Mouse (Mus musculus) neural tube, embryonic 12.5 days (tissue): ENCODE data around the gene Smim5. TPM values are rescaled to one million over a fixed set of nuclear protein-coding genes. Genes with fewer than 3 reads are reported as not detected.

ENCODE experiments used
- ATAC-seq: fragments of 200-750 bp; cut with Nextera tagmentation; 2 replicates; pipeline ENCODE4 v1.8.0; 2017; ENCODE audit warnings: low read depth, mild to moderate bottlenecking, moderate TSS enrichment, moderate library complexity; ENCODE audit not compliant: low FRiP score
- H3K27ac ChIP-seq: fragments of 300-500 bp; sonication (generic); 2 replicates; pipeline ENCODE4 v1.5.1; 2016
- H3K27me3 ChIP-seq: fragments of 300-500 bp; sonication (generic); replicated peaks from 2 replicates; pipeline ENCODE4 v1.6.1; 2016; ENCODE audit warnings: mild to moderate bottlenecking
- H3K36me3 ChIP-seq: fragments of 300-500 bp; sonication (generic); 2 replicates; pipeline ENCODE4 v1.6.1; 2016; ENCODE audit warnings: mild to moderate bottlenecking
- H3K4me1 ChIP-seq: fragments of 300-500 bp; sonication (generic); 2 replicates; pipeline ENCODE4 v1.6.1; 2016
- H3K4me2 ChIP-seq: fragments of 300-500 bp; sonication (generic); replicated peaks from 2 replicates; pipeline ENCODE4 v1.6.1; 2016; ENCODE audit warnings: mild to moderate bottlenecking
- H3K4me3 ChIP-seq: fragments of 300-500 bp; sonication (generic); 2 replicates; pipeline ENCODE4 v1.5.1; 2016
- H3K9ac ChIP-seq: fragments of 300-500 bp; sonication (generic); 2 replicates; pipeline ENCODE4 v1.6.1; 2016; ENCODE audit warnings: mild to moderate bottlenecking
- H3K9me3 ChIP-seq: fragments of 300-500 bp; sonication (generic); 2 replicates; pipeline ENCODE4 v1.6.1; 2016; ENCODE audit warnings: mild to moderate bottlenecking
- WGBS: fragments of 180-500 bp; shearing (Covaris S2); methylation state at CpG from one replicate; pipeline ENCODE4 v1.1.7; 2016; 5-methylcytosine and 5-hydroxymethylcytosine counted together
- polyA plus RNA-seq: library from polyadenylated mRNA; unstranded; fragments of >200 nt; fragmentation: Nextera tagmentation; extraction: Ambion mirVana; gene quantifications from 2 replicates; pipeline ENCODE4 v1.2.1, GENCODE M21; 2016

The Smim5 gene
- polyA plus RNA-seq, 1 experiment from 2014 or later: 2.7 TPM

DNA sequence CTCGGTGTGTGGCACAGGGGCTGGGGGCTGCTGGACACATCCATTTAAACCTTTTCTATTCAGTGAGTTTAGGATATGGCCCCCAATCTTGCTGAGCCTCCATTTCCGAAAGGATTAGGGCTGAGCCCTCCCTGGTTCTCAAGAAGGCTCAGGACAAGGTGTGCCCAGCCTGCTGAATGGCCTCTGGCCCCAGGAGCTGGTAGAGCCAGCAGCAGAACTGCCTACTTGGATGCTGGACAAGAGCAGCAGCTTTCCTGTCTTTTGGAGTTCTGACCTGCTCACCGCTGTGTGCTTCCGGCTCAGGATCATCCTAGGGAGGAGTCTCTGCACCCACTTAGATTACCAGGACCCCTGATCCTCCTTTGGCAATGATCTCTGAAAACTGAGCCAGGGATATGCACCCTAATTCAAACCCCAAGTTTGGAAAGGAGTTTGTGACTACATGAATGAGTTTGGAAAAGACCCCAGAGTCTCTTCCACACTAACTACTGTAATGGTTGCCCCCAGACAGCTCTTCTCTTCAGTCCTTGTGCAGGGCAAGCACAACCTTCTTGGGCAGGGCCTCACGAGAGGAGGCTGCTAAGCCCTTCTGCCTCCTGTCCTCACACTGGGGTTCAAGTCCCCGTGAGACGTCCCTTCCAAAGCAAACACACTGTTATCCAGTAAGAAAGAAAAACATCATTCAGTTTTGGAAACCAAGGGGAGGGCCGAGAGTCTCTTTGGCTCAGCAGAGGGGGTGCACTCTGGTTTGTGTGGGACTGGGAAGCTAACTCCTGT, 983 bp downstream of the Smim5 start:
- Histone ChIP-seq H3K9me3 (no peaks in the 10 kb centered on the region), H3K4me1 (peaks cover 18% of the 10 kb centered on the region), H3K4me2 (0 out of 2 replicates have a peak overlapping the region, but pooled peaks have one; percentile 27), H3K27ac (no peak overlapping the region), H3K9ac (no peak overlapping the region), H3K27me3 (no peaks in the 10 kb centered on the region), H3K36me3 (peaks cover 10% of the 10 kb centered on the region; the same call in 1 of the 2 replicates), H3K4me3 (no peak overlapping the region)
- no peak for ATAC-seq
- 79% methylated on average over 8 of the region's 8 CpGs for WGBS

- Histone ChIP-seq H3K4me3 (no peak overlapping the region), H3K27ac (no peak overlapping the region), H3K4me1 (peaks cover 18% of the 10 kb centered on the region), H3K4me2 (no peak overlapping the region), H3K36me3 (peaks cover 6% of the 10 kb centered on the region), H3K9ac (no peak overlapping the region), H3K9me3 (no peaks in the 10 kb centered on the region), H3K27me3 (no peaks in the 10 kb centered on the region)
- WGBS: 85% methylated on average over 9 of the region's 9 CpGs
- ATAC-seq: no peak
Observed at GRCm38 (mm10) chr11:115901338-115902161, 1.8 kb downstream of the Smim5 start.

DNA sequence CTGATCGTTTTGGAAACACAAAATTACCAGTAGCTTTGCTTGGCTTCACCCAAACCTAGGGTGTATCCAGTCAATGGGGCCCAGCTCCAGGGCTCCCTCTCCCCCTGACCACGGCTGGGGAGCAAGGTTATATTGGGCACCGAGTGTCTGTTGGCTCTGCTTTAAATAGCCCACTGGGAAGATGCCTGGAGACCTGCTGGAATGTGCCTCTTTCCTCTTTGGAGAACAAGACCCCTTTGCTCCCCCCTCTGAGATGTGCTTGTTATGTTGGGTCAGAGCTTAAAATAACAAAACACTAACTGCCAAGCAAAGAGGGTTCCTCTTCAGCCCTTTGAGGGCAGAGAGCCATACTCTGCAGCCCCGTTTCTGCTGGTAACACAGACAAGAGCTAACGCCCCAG, 2.4 kb downstream of the Smim5 start:
- no peak overlapping the region for H3K27ac ChIP-seq
- no peak for ATAC-seq
- H3K36me3 ChIP-seq: peaks cover under 1% of the 10 kb centered on the region; the same call in 1 of the 2 replicates
- H3K27me3 ChIP-seq: no peaks in the 10 kb centered on the region
- 86% methylated on average over 5 of the region's 5 CpGs for WGBS
- no peak overlapping the region for H3K4me2 ChIP-seq
- H3K9ac ChIP-seq: no peak overlapping the region
- H3K4me3 ChIP-seq: no peak overlapping the region
- no peaks in the 10 kb centered on the region for H3K9me3 ChIP-seq
- H3K4me1 ChIP-seq: peaks cover 18% of the 10 kb centered on the region

DNA sequence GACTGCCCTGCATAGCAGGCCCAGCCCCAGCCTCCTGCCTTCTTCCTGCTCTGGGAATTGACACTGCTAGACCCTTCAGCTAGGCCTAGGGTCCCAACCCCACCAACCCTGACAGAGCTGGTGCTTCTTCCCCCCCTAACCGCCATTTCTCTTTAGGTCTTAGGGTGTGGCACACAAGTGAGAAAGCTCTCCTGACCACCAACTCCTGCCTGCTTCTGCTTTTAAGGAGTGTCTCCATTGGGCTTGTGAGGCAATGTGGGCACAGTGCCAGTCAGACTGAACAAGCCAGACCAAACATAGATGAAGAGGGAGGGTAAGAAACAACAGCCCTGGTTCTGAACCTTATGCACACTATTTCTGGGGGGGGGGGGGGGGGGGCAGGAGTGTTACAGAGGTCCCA, 3.1 kb downstream of the Smim5 start:
- ATAC-seq: no peak
- H3K27ac ChIP-seq: no peak overlapping the region
- no peaks in the 10 kb centered on the region for H3K9me3 ChIP-seq
- no peaks in the 10 kb centered on the region; the same call in 1 of the 2 replicates for H3K36me3 ChIP-seq
- no peaks in the 10 kb centered on the region for H3K27me3 ChIP-seq
- H3K4me2 ChIP-seq: no peak overlapping the region
- 73% methylated on average over 1 of the region's 1 CpGs for WGBS
- H3K9ac ChIP-seq: no peak overlapping the region
- peaks cover 18% of the 10 kb centered on the region for H3K4me1 ChIP-seq
- H3K4me3 ChIP-seq: no peak overlapping the region

- Histone ChIP-seq H3K9ac (no peak overlapping the region), H3K36me3 (peaks cover 5% of the 10 kb centered on the region), H3K27ac (no peak overlapping the region), H3K4me2 (no peak overlapping the region), H3K4me1 (peaks cover 18% of the 10 kb centered on the region), H3K4me3 (no peak overlapping the region), H3K27me3 (no peaks in the 10 kb centered on the region), H3K9me3 (no peaks in the 10 kb centered on the region)
- ATAC-seq: no peak
- WGBS: 81% methylated on average over 11 of the region's 11 CpGs
Observed at GRCm38 (mm10) chr11:115903384-115904230, 3.8 kb downstream of the Smim5 start.

GRCm38 (mm10) chr11:115904231-115904955, 4.6 kb downstream of the Smim5 start:
- Histone ChIP-seq H3K36me3 (peaks cover 8% of the 10 kb centered on the region), H3K9me3 (no peaks in the 10 kb centered on the region), H3K4me1 (peaks cover 18% of the 10 kb centered on the region), H3K4me2 (no peak overlapping the region), H3K9ac (no peak overlapping the region), H3K4me3 (no peak overlapping the region), H3K27ac (no peak overlapping the region), H3K27me3 (no peaks in the 10 kb centered on the region)
- WGBS: 85% methylated on average over 8 of the region's 8 CpGs
- no peak for ATAC-seq

- ATAC-seq: no peak
- no peak overlapping the region for H3K4me3 ChIP-seq
- H3K9ac ChIP-seq: no peak overlapping the region
- no peaks in the 10 kb centered on the region for H3K9me3 ChIP-seq
- H3K4me2 ChIP-seq: no peak overlapping the region
- H3K27me3 ChIP-seq: no peaks in the 10 kb centered on the region
- H3K4me1 ChIP-seq: peaks cover 12% of the 10 kb centered on the region
- H3K27ac ChIP-seq: no peak overlapping the region
- H3K36me3 ChIP-seq: peaks cover 8% of the 10 kb centered on the region
- WGBS: 67% methylated on average over 16 of the region's 16 CpGs
Observed at GRCm38 (mm10) chr11:115904956-115905790, 5.4 kb downstream of the Smim5 start.

GRCm38 (mm10) chr11:115906116-115906515, 6.3 kb downstream of the Smim5 start:
- Histone ChIP-seq H3K36me3 (peaks cover 8% of the 10 kb centered on the region), H3K27ac (no peak overlapping the region), H3K27me3 (no peaks in the 10 kb centered on the region), H3K9me3 (no peaks in the 10 kb centered on the region), H3K4me1 (peaks cover 4% of the 10 kb centered on the region; the same call in 1 of the 2 replicates), H3K4me2 (no peak overlapping the region), H3K9ac (no peak overlapping the region), H3K4me3 (no peak overlapping the region)
- 83% methylated on average over 3 of the region's 3 CpGs for WGBS
- ATAC-seq: no peak

DNA sequence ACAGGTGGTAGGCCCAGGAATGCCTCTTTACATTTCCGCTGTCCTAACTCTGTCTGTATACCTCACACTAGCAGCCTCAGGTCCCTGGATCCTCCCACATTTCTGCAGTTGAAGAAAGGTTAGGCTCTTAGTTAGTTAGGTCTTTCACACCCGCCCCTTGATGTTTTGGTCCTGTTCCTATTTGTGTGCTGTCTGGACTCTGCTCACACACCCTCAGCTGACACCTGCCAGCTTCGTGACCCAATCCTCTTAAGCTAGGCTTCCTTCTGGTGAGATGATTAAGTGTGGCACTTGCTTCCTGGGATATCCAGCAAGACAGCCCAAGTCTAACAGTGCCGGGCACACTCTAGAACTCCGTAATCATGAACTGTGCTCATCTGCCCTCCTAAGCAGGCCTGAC, 6.8 kb downstream of the Smim5 start:
- Histone ChIP-seq H3K4me1 (peaks cover under 1% of the 10 kb centered on the region; the same call in 1 of the 2 replicates), H3K27me3 (no peaks in the 10 kb centered on the region), H3K4me3 (no peak overlapping the region), H3K27ac (no peak overlapping the region), H3K4me2 (no peak overlapping the region), H3K9me3 (no peaks in the 10 kb centered on the region), H3K9ac (no peak overlapping the region), H3K36me3 (peaks cover 11% of the 10 kb centered on the region)
- ATAC-seq: no peak
- WGBS: 91% methylated on average over 5 of the region's 5 CpGs

GRCm38 (mm10) chr11:115911134-115911561, 11.4 kb downstream of the Smim5 start:
- no peaks in the 10 kb centered on the region for H3K27me3 ChIP-seq
- no peak overlapping the region for H3K9ac ChIP-seq
- H3K4me3 ChIP-seq: no peak overlapping the region
- no peak overlapping the region for H3K4me2 ChIP-seq
- H3K9me3 ChIP-seq: no peaks in the 10 kb centered on the region
- WGBS: 96% methylated on average over 5 of the region's 5 CpGs
- H3K4me1 ChIP-seq: no peaks in the 10 kb centered on the region
- H3K36me3 ChIP-seq: peaks cover 50% of the 10 kb centered on the region
- ATAC-seq: no peak
- H3K27ac ChIP-seq: no peak overlapping the region
